15 mouse cellular contexts compared by ENCODE assay signal in genomic region chr5:136600511-136600910, GRCm38 (mm10).
"Had no signal": no experiment of that assay in that cellular context is flagged by ENCODE, and none has a peak within 500 bp of the region (broad histone marks: within the 10 kb centered on the region; RNA-seq: fewer than 3 reads in every experiment).

No protein-coding gene starts in this region.

- H3K9ac ChIP-seq: liver, embryonic 13.5 days; midbrain, embryonic 12.5 days; neural tube, embryonic 13.5 days had no signal

- H3K27me3 ChIP-seq: midbrain, embryonic 12.5 days; neural tube, embryonic 13.5 days had no signal

- ATAC-seq: inflammation-experienced regulatory T-cells, adult 6 months; intestine, embryonic 16.5 days; midbrain, embryonic 16.5 days had no signal

- H3K4me1 ChIP-seq: midbrain, embryonic 12.5 days; neural tube, embryonic 13.5 days had no signal

- H3K9me3 ChIP-seq: liver, embryonic 13.5 days; midbrain, embryonic 12.5 days; neural tube, embryonic 13.5 days had no signal

- H3K27ac ChIP-seq: kidney, postnatal 0 days; left cerebral cortex, adult 2 months; liver, embryonic 13.5 days; midbrain, embryonic 12.5 days; neural tube, embryonic 13.5 days had no signal

- DNase-seq: layer of hippocampus, postnatal 36 days; liver, embryonic 13.5 days; lung, adult 2 months; lung, postnatal 14 days; lung, postnatal 4 days; thymus, adult 18-20 months; thymus, postnatal 36 days had no signal

- H3K4me2 ChIP-seq: liver, embryonic 13.5 days; midbrain, embryonic 12.5 days; neural tube, embryonic 13.5 days had no signal

- H3K36me3 ChIP-seq: liver, embryonic 13.5 days; midbrain, embryonic 12.5 days; neural tube, embryonic 13.5 days had no signal

- H3K4me3 ChIP-seq: left cerebral cortex, adult 2 months; liver, embryonic 13.5 days; midbrain, embryonic 12.5 days; myocyte; neural tube, embryonic 13.5 days had no signal
